Mouse (Mus musculus) megakaryocyte, embryonic 14.5 days (primary cell): Measurements from ENCODE around the gene Txndc2.

Source experiments
- FLI1 ChIP-seq: IDR thresholded peaks from 2 replicates; pipeline ENCODE4 v1.6.1; 2012; ENCODE audit warnings: low read length, inconsistent platforms, mixed read lengths
- GATA1 ChIP-seq: IDR thresholded peaks from 3 replicates; pipeline ENCODE4 v1.6.1; 2012; ENCODE audit warnings: mixed read lengths, low read length, inconsistent platforms, borderline replicate concordance

- no peak for TF ChIP-seq GATA1
- TF ChIP-seq FLI1, result no peak
Observed at GRCm38 (mm10) chr17:65642578-65642991, 617 bp upstream of the Txndc2 start.
